Mouse (Mus musculus) bone marrow, adult 2 months (tissue): ENCODE results near the gene Hmga1. TPM values are rescaled to one million over a fixed set of nuclear protein-coding genes. Genes with fewer than 3 reads are reported as not detected.
A peak's percentile ranks its signal among the peaks of the same experiment; 100 is the strongest.

Experiments
- H3K27ac ChIP-seq: fragments of 200-500 bp; 2 replicates; pipeline ENCODE4 v1.5.1; 2012; ENCODE audit warnings: low read depth, mild to moderate bottlenecking, control low read depth, inconsistent platforms, low read length; ENCODE audit not compliant: control insufficient read depth, poor library complexity, insufficient read depth
- H3K4me1 ChIP-seq: fragments of 200-500 bp; 2 replicates; pipeline ENCODE4 v1.6.1; 2011; ENCODE audit warnings: low read length; ENCODE audit not compliant: control insufficient read depth, insufficient read depth
- H3K4me3 ChIP-seq: fragments of 200-500 bp; replicated peaks from 2 replicates; pipeline ENCODE3; 2011; ENCODE audit warnings: mild to moderate bottlenecking, low read depth, low read length, control low read depth; ENCODE audit not compliant: control insufficient read depth
- CTCF ChIP-seq: fragments of 200-500 bp; IDR thresholded peaks from 2 replicates; pipeline ENCODE4 v1.5.1; 2011; ENCODE audit warnings: low read length, control low read depth; ENCODE audit not compliant: control insufficient read depth, insufficient read depth
- POLR2A ChIP-seq: fragments of 200-500 bp; IDR thresholded peaks from 2 replicates; pipeline ENCODE4 v1.6.1; 2011; ENCODE audit warnings: low read depth, mild to moderate bottlenecking, control low read depth, low read length, borderline replicate concordance; ENCODE audit not compliant: control insufficient read depth
- WGBS: fragments of 180-500 bp; shearing (Covaris S2); methylation state at CpG from one replicate; pipeline ENCODE4 v1.1.7; 2018; 5-methylcytosine and 5-hydroxymethylcytosine counted together
- polyA plus RNA-seq: library from polyadenylated mRNA; stranded (reverse); fragments of >200 nt; gene quantifications from 2 replicates; pipeline ENCODE4 v1.2.4, GENCODE M21; 2011; ENCODE audit warnings: low replicate concordance; ENCODE audit not compliant: missing spikeins, insufficient read depth, insufficient read length

The Hmga1 gene
- polyA plus RNA-seq, 1 experiment = 99.4 TPM

GRCm38 (mm10) chr17:27571315-27571714, 15.0 kb downstream of the Hmga1 start:
- Histone ChIP-seq H3K27ac (no peak overlapping the region), H3K4me3 (no peak overlapping the region), H3K4me1 (peaks cover 9% of the 10 kb centered on the region; the same call in 1 of the 2 replicates)
- 65% methylated on average over 8 of the region's 8 CpGs for WGBS
- TF ChIP-seq CTCF (no peak), POLR2A (no peak)

DNA sequence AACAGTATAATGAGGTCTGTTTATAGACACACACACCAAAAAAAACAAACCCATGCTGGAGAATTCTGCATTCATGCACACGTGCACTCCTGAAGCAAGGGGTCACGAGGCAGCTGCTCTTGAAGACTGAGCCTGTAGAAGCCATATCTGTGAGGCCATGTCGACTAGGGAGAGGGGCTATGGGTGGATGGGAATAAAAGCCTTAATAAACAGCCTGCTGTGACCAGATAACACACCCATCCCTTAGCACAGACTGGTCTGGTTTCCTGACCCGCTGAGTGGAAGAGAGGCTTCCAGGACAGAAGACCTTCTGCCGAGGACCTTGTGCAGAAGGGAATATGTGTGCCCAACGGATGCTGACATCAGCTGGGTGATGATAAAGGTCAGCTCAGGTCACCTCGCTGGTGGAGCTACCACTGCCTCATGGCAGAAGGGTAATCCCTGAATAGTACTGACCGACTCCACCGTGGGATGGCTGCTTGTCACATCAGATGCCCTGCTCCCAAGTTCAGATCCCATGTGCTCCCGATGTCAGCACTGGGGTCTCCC, 17.5 kb downstream of the Hmga1 start:
- 62% methylated on average over 10 of the region's 10 CpGs for WGBS
- H3K4me3 ChIP-seq = no peak overlapping the region
- TF ChIP-seq CTCF = no peak
- TF ChIP-seq POLR2A = no peak
- H3K27ac ChIP-seq = no peak overlapping the region
- H3K4me1 ChIP-seq = peaks cover 1% of the 10 kb centered on the region; the same call in 1 of the 2 replicates

DNA sequence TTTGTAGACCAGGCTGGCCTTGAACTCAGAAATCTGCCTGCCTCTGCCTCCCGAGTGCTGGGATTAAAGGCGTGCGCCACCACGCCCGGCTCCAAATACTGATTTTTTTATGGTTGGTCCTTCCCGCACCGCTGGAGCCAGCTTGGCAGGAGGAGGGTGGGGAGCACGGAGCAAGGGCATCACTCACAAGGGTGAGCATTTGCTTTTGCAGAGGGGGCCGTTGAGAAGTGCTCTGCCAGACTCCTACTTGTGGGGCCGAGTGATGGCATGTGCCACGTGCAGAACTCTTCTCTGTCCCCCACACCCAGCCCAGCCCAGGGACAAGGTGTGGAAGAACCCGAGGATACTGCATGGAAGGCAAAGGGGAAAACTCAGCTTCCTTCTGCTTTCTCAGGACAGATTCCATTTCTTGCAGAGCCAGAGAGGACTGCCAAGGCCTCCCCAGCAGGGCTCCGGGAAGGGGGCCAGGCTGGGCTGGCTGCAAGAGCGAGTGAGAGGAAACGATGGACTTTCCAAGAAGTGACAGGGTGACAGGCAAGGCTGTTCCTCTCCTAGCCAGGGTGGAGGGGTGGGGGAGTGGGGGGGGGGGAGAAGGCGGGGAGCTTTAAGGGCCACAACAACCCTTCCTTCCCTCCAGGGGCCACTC, 18.3 kb downstream of the Hmga1 start:
- Histone ChIP-seq H3K27ac (no peak overlapping the region), H3K4me3 (no peak overlapping the region), H3K4me1 (no peaks in the 10 kb centered on the region; the same call in 1 of the 2 replicates)
- 58% methylated on average over 16 of the region's 16 CpGs for WGBS
- TF ChIP-seq POLR2A (no peak), CTCF (no peak)

GRCm38 (mm10) chr17:27575116-27575776, 18.9 kb downstream of the Hmga1 start:
- Histone ChIP-seq H3K4me1 (no peaks in the 10 kb centered on the region), H3K4me3 (no peak overlapping the region), H3K27ac (no peak overlapping the region)
- no peak for TF ChIP-seq CTCF
- no peak for TF ChIP-seq POLR2A
- 77% methylated on average over 10 of the region's 10 CpGs for WGBS

DNA sequence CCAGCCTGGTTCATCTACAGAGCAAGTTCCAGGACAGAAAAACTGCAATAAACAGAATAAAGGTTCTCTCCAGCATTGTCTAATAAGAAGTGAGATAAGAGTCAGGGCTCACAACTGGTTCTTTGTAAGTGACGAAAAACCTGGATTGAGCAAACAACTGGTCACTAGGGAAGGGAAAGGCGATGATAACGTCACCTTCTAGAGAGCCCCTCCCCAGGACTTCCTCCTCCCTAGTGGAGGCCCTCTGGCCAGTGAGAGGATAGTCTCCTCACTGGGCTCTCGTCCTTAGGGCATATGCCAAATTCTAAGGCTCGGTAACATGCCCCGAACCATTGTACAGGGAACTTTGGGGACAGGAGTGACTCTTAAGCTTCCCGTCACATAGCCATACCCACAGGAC, 19.8 kb downstream of the Hmga1 start:
- Histone ChIP-seq H3K4me3 (no peak overlapping the region), H3K27ac (no peak overlapping the region), H3K4me1 (no peaks in the 10 kb centered on the region)
- WGBS = 60% methylated on average over 7 of the region's 7 CpGs
- TF ChIP-seq CTCF (no peak), POLR2A (no peak)

DNA sequence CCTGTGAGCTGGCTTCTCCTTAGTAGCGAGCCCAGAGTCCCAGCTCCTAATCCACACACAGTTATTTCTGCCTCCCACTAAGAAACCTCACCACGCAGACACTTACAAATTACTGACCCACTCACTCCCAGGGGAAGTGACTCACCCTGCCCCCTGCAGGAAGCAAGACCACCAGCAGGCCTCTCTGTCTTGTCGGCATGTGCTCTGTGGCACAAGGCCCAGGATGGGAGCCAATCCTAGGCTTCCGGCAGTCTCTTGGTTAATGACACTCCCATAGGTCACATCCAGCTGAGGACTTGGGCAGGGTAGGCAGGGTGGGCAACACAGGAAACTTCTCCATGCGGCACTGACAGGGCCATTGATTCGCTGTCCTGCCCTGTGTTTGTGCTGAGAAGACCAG, 21.2 kb downstream of the Hmga1 start:
- Histone ChIP-seq H3K4me3 (no peak overlapping the region), H3K27ac (no peak overlapping the region), H3K4me1 (no peaks in the 10 kb centered on the region)
- 74% methylated on average over 6 of the region's 6 CpGs for WGBS
- TF ChIP-seq CTCF (peak; percentile 35; the same call in 1 of the 2 replicates), POLR2A (no peak)

- 91% methylated on average over 10 of the region's 10 CpGs for WGBS
- Histone ChIP-seq H3K27ac (no peak overlapping the region), H3K4me1 (peaks cover 2% of the 10 kb centered on the region)
These were observed 22.2 kb downstream of the Hmga1 start for GRCm38 (mm10) chr17:27578487-27578886.

GRCm38 (mm10) chr17:27579816-27580215, 23.5 kb downstream of the Hmga1 start:
- peaks cover 2% of the 10 kb centered on the region for H3K4me1 ChIP-seq
- no peak overlapping the region for H3K4me3 ChIP-seq
- H3K27ac ChIP-seq = no peak overlapping the region
- TF ChIP-seq POLR2A = no peak
- no peak for TF ChIP-seq CTCF
- 89% methylated on average over 8 of the region's 8 CpGs for WGBS

More at GRCm38 (mm10) chr17:27578487-27578886, 22.2 kb downstream of the Hmga1 start:
- no peak overlapping the region for H3K4me3 ChIP-seq
- TF ChIP-seq POLR2A (no peak), CTCF (no peak)
